Mouse (Mus musculus) heart, postnatal 0 days (tissue): Measurements from ENCODE around the gene Map4k4.

ENCODE experiments used
- CTCF ChIP-seq: IDR thresholded peaks from 2 replicates; pipeline ENCODE4 v1.5.1; 2016; ENCODE audit warnings: antibody characterized with exemption, control low read depth, low read depth
- EP300 ChIP-seq: IDR thresholded peaks from 2 replicates; pipeline ENCODE4 v1.6.1; 2016; ENCODE audit warnings: antibody characterized with exemption, low read depth

DNA sequence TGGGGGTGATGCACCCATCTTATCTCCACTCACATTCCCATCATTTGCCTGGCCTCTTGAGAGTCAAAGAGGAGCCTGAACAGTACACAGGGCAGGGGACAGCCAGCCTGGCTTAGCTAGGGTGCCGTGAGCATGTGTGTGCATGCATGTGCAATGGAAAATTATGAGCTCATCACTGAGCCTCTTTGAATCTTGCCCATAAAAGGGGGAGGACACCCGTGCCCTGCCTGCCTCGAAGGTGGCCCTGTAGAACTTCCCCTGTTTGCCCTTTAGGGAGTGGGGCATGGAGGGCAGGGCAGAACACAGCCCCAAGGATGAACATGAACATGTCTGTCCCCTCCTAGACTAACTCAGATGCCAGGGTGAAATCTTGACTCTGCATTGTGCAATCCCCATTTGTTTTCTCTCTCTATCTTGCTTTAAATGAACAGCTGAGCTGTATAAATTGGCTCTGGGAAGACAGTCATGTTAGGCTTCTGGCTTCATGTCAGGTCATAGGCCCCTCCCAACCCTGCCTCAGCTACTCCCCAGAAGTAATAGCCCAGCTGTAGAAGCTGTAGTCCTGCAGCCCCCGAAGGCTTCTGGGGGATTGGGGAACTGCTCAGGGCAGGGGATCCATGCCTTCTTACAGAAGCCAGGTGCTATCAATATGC lies 158.5 kb downstream of the Map4k4 start:
- TF ChIP-seq CTCF (no peak), EP300 (no peak)
